Mouse (Mus musculus): ENCODE measurements around the gene Tfip11. TPM values are rescaled to one million over a fixed set of nuclear protein-coding genes. Genes with fewer than 3 reads are reported as not detected.

Tfip11 gene
- polyA plus RNA-seq, 1 experiment: 31.7 TPM

- TF ChIP-seq MYOD1 (IDR thresholded peaks at IDR 0.05; ENCODE audit: control insufficient read depth in 1 of 3, insufficient read length in 2 of 3, low read depth in 2 of 3): peak in 2 of 3 experiments; percentile 22 to 73
- no peak for TF ChIP-seq CEBPB (IDR thresholded peaks at IDR 0.05; ENCODE audit: insufficient read depth, poor library complexity, severe bottlenecking)
- TF ChIP-seq E2F4 (IDR thresholded peaks at IDR 0.05; ENCODE audit: insufficient read depth): no peak
- peak in 1 of 3 experiments; percentile 79 for TF ChIP-seq MYOG (IDR thresholded peaks at IDR 0.05; ENCODE audit: control insufficient read depth in 1 of 3, insufficient read depth in 1 of 3, insufficient read length in 2 of 3, low read depth in 2 of 3)
- TF ChIP-seq REST (IDR thresholded peaks at IDR 0.05; ENCODE audit: insufficient read depth, insufficient read length): no peak
- TF ChIP-seq TCF12 (IDR thresholded peaks at IDR 0.05; ENCODE audit: insufficient read depth, poor library complexity, severe bottlenecking): no peak
- TF ChIP-seq MAX (IDR thresholded peaks at IDR 0.05; ENCODE audit: low read depth): no peak
- H3ac ChIP-seq (ENCODE audit: control insufficient read depth, insufficient read length): no peak overlapping the region
- no peak overlapping the region for H3K4me3 ChIP-seq
- no peak overlapping the region for H3K4me2 ChIP-seq (ENCODE audit: low read depth)
- peaks cover 3% of the 10 kb centered on the region for H3K36me3 ChIP-seq (ENCODE audit: control insufficient read depth, insufficient read depth)
- no peaks in the 10 kb centered on the region for H3K79me2 ChIP-seq (ENCODE audit: control insufficient read depth, insufficient read depth)
- no peaks in the 10 kb centered on the region for H3K27me3 ChIP-seq (ENCODE audit: control insufficient read depth, insufficient read depth, insufficient read length)
These were observed 50.0 kb downstream of the Tfip11 start for GRCm38 (mm10) chr5:112376111-112376510.

DNA sequence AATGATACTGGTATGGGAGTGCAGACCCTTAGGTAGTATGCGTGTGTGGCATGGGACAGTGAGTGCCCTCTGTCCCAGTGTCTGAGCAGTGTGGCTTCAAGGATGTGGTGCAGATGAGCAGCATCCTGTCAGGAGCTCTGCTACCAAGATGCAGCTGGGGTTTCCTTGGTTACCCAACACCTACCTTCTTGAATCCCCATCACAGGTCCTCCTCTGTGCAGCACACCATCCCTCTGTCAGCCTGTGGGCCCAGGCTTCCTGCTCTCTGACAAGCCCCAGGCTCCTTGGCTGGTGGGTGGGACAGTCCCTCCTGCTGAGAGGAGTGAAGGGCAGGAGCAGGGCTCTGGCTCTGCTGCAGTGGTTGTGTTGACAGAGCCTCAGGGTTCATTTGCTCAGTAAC lies 51.2 kb downstream of the Tfip11 start:
- H3K4me3 ChIP-seq: no peak overlapping the region
- H3ac ChIP-seq (ENCODE audit: control insufficient read depth, insufficient read length): no peak overlapping the region
- H3K79me2 ChIP-seq (ENCODE audit: control insufficient read depth, insufficient read depth): no peaks in the 10 kb centered on the region
- peaks cover 3% of the 10 kb centered on the region for H3K36me3 ChIP-seq (ENCODE audit: control insufficient read depth, insufficient read depth)
- H3K27me3 ChIP-seq (ENCODE audit: control insufficient read depth, insufficient read depth, insufficient read length): no peaks in the 10 kb centered on the region
- H3K4me2 ChIP-seq (ENCODE audit: low read depth): no peak overlapping the region
- no peak for TF ChIP-seq TCF3 (IDR thresholded peaks at IDR 0.05; ENCODE audit: insufficient read length, low read depth)
- no peak for TF ChIP-seq CEBPB (IDR thresholded peaks at IDR 0.05; ENCODE audit: insufficient read depth, poor library complexity, severe bottlenecking)
- TF ChIP-seq USF1 (IDR thresholded peaks at IDR 0.05; ENCODE audit: low read depth): no peak
- TF ChIP-seq E2F4 (IDR thresholded peaks at IDR 0.05; ENCODE audit: insufficient read depth): no peak
- no peak for TF ChIP-seq POLR2A (IDR thresholded peaks at IDR 0.05; ENCODE audit: insufficient read length, low read depth)
- TF ChIP-seq MYOD1 (IDR thresholded peaks at IDR 0.05; ENCODE audit: control insufficient read depth in 1 of 3, insufficient read length in 2 of 3, low read depth in 2 of 3): no peak
- no peak for TF ChIP-seq POLR2AphosphoS2 (IDR thresholded peaks at IDR 0.05; ENCODE audit: insufficient read length, low read depth)
- no peak for TF ChIP-seq MYOG (IDR thresholded peaks at IDR 0.05; ENCODE audit: control insufficient read depth in 1 of 3, insufficient read depth in 1 of 3, insufficient read length in 2 of 3, low read depth in 2 of 3)
- no peak for TF ChIP-seq REST (IDR thresholded peaks at IDR 0.05; ENCODE audit: insufficient read depth, insufficient read length)
- TF ChIP-seq SRF (IDR thresholded peaks at IDR 0.05; ENCODE audit: control insufficient read depth, insufficient read length, low read depth): no peak
- no peak for TF ChIP-seq TCF12 (IDR thresholded peaks at IDR 0.05; ENCODE audit: insufficient read depth, poor library complexity, severe bottlenecking)
- no peak for TF ChIP-seq MAX (IDR thresholded peaks at IDR 0.05; ENCODE audit: low read depth)

DNA sequence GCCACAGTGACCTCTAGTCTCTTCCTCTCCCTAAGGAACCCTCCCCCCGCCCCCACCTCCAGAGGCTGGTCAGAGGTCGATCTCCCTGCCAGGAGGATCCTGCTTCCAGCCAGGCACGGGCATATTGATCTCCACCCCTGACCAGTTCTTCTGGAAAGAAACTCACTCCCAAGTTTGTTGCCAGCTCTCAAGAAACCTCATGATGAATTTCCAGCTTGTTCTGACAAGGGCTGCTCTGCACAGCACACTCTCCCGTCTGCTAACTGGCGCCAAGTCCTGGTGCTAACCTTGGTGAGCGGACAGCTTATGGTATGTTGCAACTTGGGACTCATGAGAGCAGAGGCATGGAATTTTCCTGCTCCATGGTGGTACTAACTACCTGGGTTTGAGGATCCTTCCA lies 52.6 kb downstream of the Tfip11 start:
- TF ChIP-seq TCF3 (IDR thresholded peaks at IDR 0.05; ENCODE audit: insufficient read length, low read depth) (no peak), CEBPB (IDR thresholded peaks at IDR 0.05; ENCODE audit: insufficient read depth, poor library complexity, severe bottlenecking) (no peak), MAX (IDR thresholded peaks at IDR 0.05; ENCODE audit: low read depth) (no peak), USF1 (IDR thresholded peaks at IDR 0.05; ENCODE audit: low read depth) (no peak), E2F4 (IDR thresholded peaks at IDR 0.05; ENCODE audit: insufficient read depth) (no peak), POLR2AphosphoS2 (IDR thresholded peaks at IDR 0.05; ENCODE audit: insufficient read length, low read depth) (no peak), MYOG (IDR thresholded peaks at IDR 0.05; ENCODE audit: control insufficient read depth in 1 of 3, insufficient read depth in 1 of 3, insufficient read length in 2 of 3, low read depth in 2 of 3) (no peak), REST (IDR thresholded peaks at IDR 0.05; ENCODE audit: insufficient read depth, insufficient read length) (no peak), POLR2A (IDR thresholded peaks at IDR 0.05; ENCODE audit: insufficient read length, low read depth) (no peak), TCF12 (IDR thresholded peaks at IDR 0.05; ENCODE audit: insufficient read depth, poor library complexity, severe bottlenecking) (no peak), SRF (IDR thresholded peaks at IDR 0.05; ENCODE audit: control insufficient read depth, insufficient read length, low read depth) (no peak), MYOD1 (IDR thresholded peaks at IDR 0.05; ENCODE audit: control insufficient read depth in 1 of 3, insufficient read length in 2 of 3, low read depth in 2 of 3) (no peak)
- H3K27me3 ChIP-seq (ENCODE audit: control insufficient read depth, insufficient read depth, insufficient read length): no peaks in the 10 kb centered on the region
- H3K36me3 ChIP-seq (ENCODE audit: control insufficient read depth, insufficient read depth): peaks cover 3% of the 10 kb centered on the region
- H3K4me3 ChIP-seq: no peak overlapping the region
- H3ac ChIP-seq (ENCODE audit: control insufficient read depth, insufficient read length): no peak overlapping the region
- H3K79me2 ChIP-seq (ENCODE audit: control insufficient read depth, insufficient read depth): no peaks in the 10 kb centered on the region
- H3K4me2 ChIP-seq (ENCODE audit: low read depth): no peak overlapping the region

- TF ChIP-seq MAX (IDR thresholded peaks at IDR 0.05; ENCODE audit: low read depth) (no peak), TCF3 (IDR thresholded peaks at IDR 0.05; ENCODE audit: insufficient read length, low read depth) (no peak), SRF (IDR thresholded peaks at IDR 0.05; ENCODE audit: control insufficient read depth, insufficient read length, low read depth) (no peak), TCF12 (IDR thresholded peaks at IDR 0.05; ENCODE audit: insufficient read depth, poor library complexity, severe bottlenecking) (no peak), MYOD1 (IDR thresholded peaks at IDR 0.05; ENCODE audit: control insufficient read depth in 1 of 3, insufficient read length in 2 of 3, low read depth in 2 of 3) (no peak), E2F4 (IDR thresholded peaks at IDR 0.05; ENCODE audit: insufficient read depth) (no peak), POLR2A (IDR thresholded peaks at IDR 0.05; ENCODE audit: insufficient read length, low read depth) (no peak)
- H3K4me2 ChIP-seq (ENCODE audit: low read depth): no peak overlapping the region
- peaks cover 3% of the 10 kb centered on the region for H3K36me3 ChIP-seq (ENCODE audit: control insufficient read depth, insufficient read depth)
- no peak overlapping the region for H3ac ChIP-seq (ENCODE audit: control insufficient read depth, insufficient read length)
- no peak overlapping the region for H3K4me3 ChIP-seq
- H3K27me3 ChIP-seq (ENCODE audit: control insufficient read depth, insufficient read depth, insufficient read length): no peaks in the 10 kb centered on the region
- H3K79me2 ChIP-seq (ENCODE audit: control insufficient read depth, insufficient read depth): no peaks in the 10 kb centered on the region
These were observed 55.0 kb downstream of the Tfip11 start for GRCm38 (mm10) chr5:112381154-112381553.

GRCm38 (mm10) chr5:112382042-112382441 lies 55.9 kb downstream of the Tfip11 start:
- no peak overlapping the region for H3K4me2 ChIP-seq (ENCODE audit: low read depth)
- no peaks in the 10 kb centered on the region for H3K27me3 ChIP-seq (ENCODE audit: control insufficient read depth, insufficient read depth, insufficient read length)
- no peak overlapping the region for H3ac ChIP-seq (ENCODE audit: control insufficient read depth, insufficient read length)
- TF ChIP-seq SRF (IDR thresholded peaks at IDR 0.05; ENCODE audit: control insufficient read depth, insufficient read length, low read depth) (no peak), REST (IDR thresholded peaks at IDR 0.05; ENCODE audit: insufficient read depth, insufficient read length) (no peak), POLR2AphosphoS2 (IDR thresholded peaks at IDR 0.05; ENCODE audit: insufficient read length, low read depth) (no peak), TCF3 (IDR thresholded peaks at IDR 0.05; ENCODE audit: insufficient read length, low read depth) (no peak), POLR2A (IDR thresholded peaks at IDR 0.05; ENCODE audit: insufficient read length, low read depth) (no peak), CEBPB (IDR thresholded peaks at IDR 0.05; ENCODE audit: insufficient read depth, poor library complexity, severe bottlenecking) (no peak)
- H3K36me3 ChIP-seq (ENCODE audit: control insufficient read depth, insufficient read depth): peaks cover 3% of the 10 kb centered on the region
- H3K79me2 ChIP-seq (ENCODE audit: control insufficient read depth, insufficient read depth): no peaks in the 10 kb centered on the region
- no peak overlapping the region for H3K4me3 ChIP-seq
